Mouse (Mus musculus) ES-Bruce4 (cell line): ENCODE measurements at regions not wholly inside any gene's neighbourhood (a gene's known extent, or its start where the extent isn't known, plus 50 kb on each side); places are given as distances from the start of the nearest gene placed in this dataset.
"Not testable (repeated sequence)": the region's sequence is repeated elsewhere in the genome, so short reads cannot be mapped to it uniquely, and the experiment has no call there.

Experiments used
- H3K27ac ChIP-seq: 2 replicates; pipeline ENCODE4 v1.5.1; 2012; ENCODE audit warnings: low read length, inconsistent platforms; ENCODE audit not compliant: insufficient read depth
- H3K27me3 ChIP-seq: 2 replicates; pipeline ENCODE4 v1.6.1; 2012; ENCODE audit warnings: mild to moderate bottlenecking, low read length, inconsistent platforms; ENCODE audit not compliant: control insufficient read depth, poor library complexity, insufficient read depth, severe bottlenecking
- H3K36me3 ChIP-seq: 2 replicates; pipeline ENCODE4 v1.6.1; 2012; ENCODE audit warnings: inconsistent platforms, mild to moderate bottlenecking, low read length, moderate library complexity; ENCODE audit not compliant: control insufficient read depth, poor library complexity, insufficient read depth, severe bottlenecking
- H3K4me1 ChIP-seq: one replicate; pipeline ENCODE4 v1.8.1; 2011; ENCODE audit warnings: low read length; ENCODE audit not compliant: control insufficient read depth, insufficient read depth
- H3K4me3 ChIP-seq: 2 replicates; pipeline ENCODE4 v1.5.1; 2011; ENCODE audit warnings: low read depth, mild to moderate bottlenecking, low read length
- H3K9ac ChIP-seq: 2 replicates; pipeline ENCODE4 v1.6.1; 2012; ENCODE audit warnings: low read depth, mild to moderate bottlenecking, inconsistent platforms; ENCODE audit not compliant: poor library complexity, severe bottlenecking
- H3K9me3 ChIP-seq: replicated peaks from 2 replicates; pipeline ENCODE4 v1.6.1; 2012; ENCODE audit warnings: mild to moderate bottlenecking, low read length, inconsistent platforms; ENCODE audit not compliant: control insufficient read depth, poor library complexity, insufficient read depth, severe bottlenecking

GRCm38 (mm10) chr8:5859650-5860049, 754.5 kb upstream of the Slc10a2 start:
- H3K27ac ChIP-seq, H3K4me1 ChIP-seq, H3K9ac ChIP-seq, H3K27me3 ChIP-seq, H3K4me3 ChIP-seq, H3K36me3 ChIP-seq: not testable (repeated sequence)
- peaks cover 38% of the 10 kb centered on the region for H3K9me3 ChIP-seq

- not testable (repeated sequence) for H3K36me3 ChIP-seq, H3K27ac ChIP-seq
Observed at GRCm38 (mm10) chr8:5857336-5857735, 752.2 kb upstream of the Slc10a2 start.

More at GRCm38 (mm10) chr8:5857336-5857735, 752.2 kb upstream of the Slc10a2 start:
- H3K27me3 ChIP-seq, H3K4me1 ChIP-seq, H3K4me3 ChIP-seq, H3K9ac ChIP-seq: not testable (repeated sequence)
- H3K9me3 ChIP-seq = peaks cover 61% of the 10 kb centered on the region
